In the genomic region with DNA sequence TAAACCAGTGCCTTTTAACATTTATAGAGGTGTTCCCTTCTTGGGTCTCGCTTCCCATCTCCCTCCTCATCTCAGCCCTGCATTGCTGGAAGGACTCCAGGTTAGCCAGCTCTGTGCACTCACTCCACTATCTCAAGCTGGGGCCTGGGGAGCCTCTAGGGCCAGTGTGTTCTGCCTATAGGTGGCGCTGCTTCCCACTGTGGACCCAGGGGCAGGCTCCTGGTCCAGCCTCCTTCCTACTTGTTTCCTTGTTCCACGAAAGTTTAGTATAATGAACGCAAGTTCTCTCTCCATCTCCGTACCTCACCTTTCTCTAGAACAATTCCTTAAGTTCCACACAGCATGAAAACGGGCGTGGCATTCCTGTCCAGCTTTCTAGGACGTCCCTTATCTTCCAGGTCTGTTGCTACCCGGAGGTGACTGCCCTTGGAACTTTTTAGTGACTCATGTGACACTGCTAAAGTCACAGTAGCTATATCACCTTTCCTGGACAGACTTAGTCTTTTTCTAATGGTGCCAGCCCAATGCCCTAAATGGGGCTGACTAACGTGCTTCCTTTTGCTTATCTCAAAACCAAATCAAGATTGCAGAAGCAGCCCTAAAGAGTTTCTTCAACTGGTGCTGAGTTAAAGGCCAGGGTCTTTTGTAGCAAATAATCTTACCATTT, we compare ENCODE assay signal across 8 mouse cellular contexts. TPM values are rescaled to one million over a fixed set of nuclear protein-coding genes. Genes with fewer than 3 reads are reported as not detected.
DNase-seq lines count a peak whose midpoint lies in the region; ATAC-seq lines count a peak whose summit lies in the region.

No protein-coding gene starts in this region.

- peak; percentile 96 for ATAC-seq in intestine, embryonic 16.5 days

- no peak overlapping the region for H3K27ac ChIP-seq in heart, embryonic 10.5 days
- no peak overlapping the region for H3K27ac ChIP-seq in intestine, embryonic 16.5 days (ENCODE audit: low read length)

- 19% methylated on average over 10 of the region's 10 CpGs for WGBS in heart, embryonic 10.5 days
- WGBS in intestine, embryonic 16.5 days: 29% methylated on average over 10 of the region's 10 CpGs

- DNase-seq in heart, adult 11 months: peak; percentile 97
- no peak for DNase-seq in heart, embryonic 10.5 days (ENCODE audit: low spot score)
- peak; percentile 54 to 73 for DNase-seq in cerebellum, postnatal 14 days
- peak; percentile 76 for DNase-seq in gastrocnemius, postnatal 10 days
- peak; percentile 60 to 67 for DNase-seq in left cerebral cortex, postnatal 25 days (ENCODE audit: low spot score in 2 of 2)
- peak; percentile 59 for DNase-seq in mesoderm, embryonic 11.5 days (ENCODE audit: low read depth, low spot score)
- DNase-seq in spleen, adult 18-20 months: peak; percentile 49 to 77

- peaks cover 23% of the 10 kb centered on the region for H3K36me3 ChIP-seq in heart, embryonic 10.5 days
- H3K36me3 ChIP-seq in intestine, embryonic 16.5 days (ENCODE audit: control insufficient read depth, insufficient read depth, low read length): no peaks in the 10 kb centered on the region

- no peak overlapping the region for H3K4me3 ChIP-seq in heart, embryonic 10.5 days
- H3K4me3 ChIP-seq in intestine, embryonic 16.5 days (ENCODE audit: low read length): no peak overlapping the region

- no peaks in the 10 kb centered on the region for H3K9me3 ChIP-seq in heart, embryonic 10.5 days
- H3K9me3 ChIP-seq in intestine, embryonic 16.5 days (ENCODE audit: control insufficient read depth, low read length): no peaks in the 10 kb centered on the region

- H3K4me1 ChIP-seq in heart, embryonic 10.5 days: no peaks in the 10 kb centered on the region
- no peaks in the 10 kb centered on the region for H3K4me1 ChIP-seq in intestine, embryonic 16.5 days (ENCODE audit: control insufficient read depth, insufficient read depth, low read length)

- H3K27me3 ChIP-seq in heart, embryonic 10.5 days (ENCODE audit: insufficient read depth, poor library complexity, severe bottlenecking): no peaks in the 10 kb centered on the region
- no peaks in the 10 kb centered on the region for H3K27me3 ChIP-seq in intestine, embryonic 16.5 days (replicated peaks; ENCODE audit: control insufficient read depth, insufficient read depth, low read length)

- peak overlapping the region; percentile 30; the same call in 1 of the 2 replicates for H3K4me2 ChIP-seq in intestine, embryonic 16.5 days (ENCODE audit: low read depth, low read length)

- intact Hi-C loops in left cerebral cortex, postnatal 25 days (cut with DNase I): loop anchor here (10.0 kb wide), 1 partner anchor 56 kb away; no protein-coding TSS in a partner anchor

- no peak overlapping the region for H3K9ac ChIP-seq in intestine, embryonic 16.5 days (ENCODE audit: low read depth, low read length)

RNA-seq across cellular contexts. Expression of gene Arpc5, which starts 12.9 kb away (rescaled TPM):
- polyA plus RNA-seq in heart, embryonic 10.5 days (2016; fragmentation: Nextera tagmentation; extraction: Ambion mirVana): 238 and 256 TPM in 2 replicates
- 10 to 100 TPM; 38.2 to 49.0 TPM for total RNA-seq in gastrocnemius, postnatal 10 days (2021)
- 372 and 389 TPM in 2 replicates for polyA plus RNA-seq in intestine, embryonic 16.5 days (2015; fragmentation: Nextera tagmentation; extraction: Ambion mirVana)
- 100 to 1,000 TPM; 101 to 107 TPM for total RNA-seq in left cerebral cortex, postnatal 25 days (2021)

RNA-seq across cellular contexts. Expression of gene Rgl1, which starts 13.1 kb away (rescaled TPM):
- 51.2 and 58.3 TPM in 2 replicates for polyA plus RNA-seq in heart, embryonic 10.5 days (2016; fragmentation: Nextera tagmentation; extraction: Ambion mirVana)
- total RNA-seq in gastrocnemius, postnatal 10 days (2021): 10 to 100 TPM; 29.3 to 37.1 TPM
- 45.4 and 45.8 TPM in 2 replicates for polyA plus RNA-seq in intestine, embryonic 16.5 days (2015; fragmentation: Nextera tagmentation; extraction: Ambion mirVana)
- total RNA-seq in left cerebral cortex, postnatal 25 days (2021): 100 to 1,000 TPM; 121 to 148 TPM

RNA-seq across cellular contexts. Expression of gene Ncf2, which starts 20.8 kb away (rescaled TPM):
- polyA plus RNA-seq in heart, embryonic 10.5 days (2016; fragmentation: Nextera tagmentation; extraction: Ambion mirVana): 2.0 and 3.5 TPM in 2 replicates
- 1 to 10 TPM; 2.5 to 2.8 TPM for total RNA-seq in gastrocnemius, postnatal 10 days (2021)
- 10.6 and 13.0 TPM in 2 replicates for polyA plus RNA-seq in intestine, embryonic 16.5 days (2015; fragmentation: Nextera tagmentation; extraction: Ambion mirVana)
- 1 to 10 TPM; 4.1 to 4.7 TPM for total RNA-seq in left cerebral cortex, postnatal 25 days (2021)

RNA-seq across cellular contexts. Expression of gene Apobec4, which starts 28.9 kb away (rescaled TPM):
- not detected in 2 replicates for polyA plus RNA-seq in heart, embryonic 10.5 days (2016; fragmentation: Nextera tagmentation; extraction: Ambion mirVana)
- not detected for total RNA-seq in gastrocnemius, postnatal 10 days (2021)
- polyA plus RNA-seq in intestine, embryonic 16.5 days (2015; fragmentation: Nextera tagmentation; extraction: Ambion mirVana): not detected in 2 replicates
- not detected for total RNA-seq in left cerebral cortex, postnatal 25 days (2021)
